Mouse (Mus musculus) CH12.LX (cell line): ENCODE data around the gene Ikzf2. TPM values are rescaled to one million over a fixed set of nuclear protein-coding genes. Genes with fewer than 3 reads are reported as not detected.

Experiments used
- DNase-seq: peaks from one replicate; pipeline ENCODE4 v3.0.0-alpha.2; 2013; ENCODE audit errors: extremely low read depth
- H3K27ac ChIP-seq: 2 replicates; pipeline ENCODE4 v1.5.1; 2012; ENCODE audit warnings: low read depth, mild to moderate bottlenecking, control low read depth, moderate library complexity; ENCODE audit not compliant: insufficient read depth
- H3K27me3 ChIP-seq: replicated peaks from 2 replicates; pipeline ENCODE3; 2012; ENCODE audit warnings: inconsistent platforms
- H3K36me3 ChIP-seq, 2 experiments: replicated peaks in 1 of 2; 2 replicates each; pipeline versions ENCODE3 to v1.6.1; 2012; ENCODE audit warnings: inconsistent platforms in 1 of 2, low read length in 1 of 2, mild to moderate bottlenecking in 1 of 2, mixed read lengths in 1 of 2, moderate library complexity in 1 of 2; ENCODE audit not compliant: control insufficient read depth in 1 of 2, insufficient read depth in 1 of 2
- H3K4me1 ChIP-seq, 2 experiments: 2 replicates each; pipeline ENCODE4 v1.6.1; 2012; ENCODE audit warnings: inconsistent platforms in 1 of 2, moderate library complexity in 1 of 2; ENCODE audit not compliant: insufficient read depth in 2 of 2, control insufficient read depth in 1 of 2
- H3K4me2 ChIP-seq: 2 replicates; pipeline ENCODE4 v1.6.1; 2012; ENCODE audit warnings: low read depth, mild to moderate bottlenecking, control low read depth; ENCODE audit not compliant: poor library complexity, insufficient read depth, severe bottlenecking
- H3K4me3 ChIP-seq, 3 experiments: fragments of 150-350 bp in 1 of 3; sonication (generic) in 1 of 3; replicated peaks in 1 of 3; 2 replicates each; pipeline versions ENCODE3 to v1.5.1; 2011 to 2012; ENCODE audit warnings: low read depth in 2 of 3, low read length in 2 of 3, mild to moderate bottlenecking in 2 of 3, moderate library complexity in 2 of 3, control low read depth in 1 of 3, improper control_type of control experiment in 1 of 3, inconsistent platforms in 1 of 3, mixed read lengths in 1 of 3; ENCODE audit not compliant: poor library complexity in 1 of 3
- H3K79me2 ChIP-seq: replicated peaks from 2 replicates; pipeline ENCODE4 v1.6.1; 2012; ENCODE audit warnings: mild to moderate bottlenecking, moderate library complexity; ENCODE audit not compliant: control insufficient read depth, poor library complexity, insufficient read depth, severe bottlenecking; ENCODE audit errors: extremely low read depth
- H3K9ac ChIP-seq: 2 replicates; pipeline ENCODE4 v1.6.1; 2012; ENCODE audit warnings: low read depth, mild to moderate bottlenecking, control low read depth, moderate library complexity; ENCODE audit not compliant: insufficient read depth
- H3K9me3 ChIP-seq: replicated peaks from 2 replicates; pipeline ENCODE3; 2012; ENCODE audit warnings: low read length, inconsistent platforms, mixed read lengths
- BHLHE40 ChIP-seq: IDR thresholded peaks from 2 replicates; pipeline ENCODE4 v1.6.1; 2011; ENCODE audit warnings: mild to moderate bottlenecking, low read depth, low read length, improper control_type of control experiment
- E2F4 ChIP-seq: IDR thresholded peaks from 2 replicates; pipeline ENCODE4 v1.6.1; 2011; ENCODE audit warnings: low read depth, low read length, improper control_type of control experiment; ENCODE audit not compliant: insufficient replicate concordance
- GABPA ChIP-seq: IDR thresholded peaks from 2 replicates; pipeline ENCODE4 v1.6.1; 2012; ENCODE audit warnings: low read depth, low read length, improper control_type of control experiment, inconsistent platforms; ENCODE audit not compliant: insufficient replicate concordance
- HCFC1 ChIP-seq: IDR thresholded peaks from 2 replicates; pipeline ENCODE4 v1.6.1; 2012; ENCODE audit warnings: low read depth, mild to moderate bottlenecking, inconsistent platforms, low read length, improper control_type of control experiment
- IRF4 ChIP-seq: IDR thresholded peaks from 2 replicates; pipeline ENCODE4 v1.6.1; 2014; ENCODE audit warnings: low read depth, mild to moderate bottlenecking, inconsistent platforms, low read length, improper control_type of control experiment
- JUN ChIP-seq: IDR thresholded peaks from 2 replicates; pipeline ENCODE4 v1.6.1; 2011; ENCODE audit warnings: low read depth, mild to moderate bottlenecking, low read length, improper control_type of control experiment, moderate library complexity; ENCODE audit not compliant: insufficient read depth
- JUND ChIP-seq: conservative IDR thresholded peaks from 2 replicates; pipeline ENCODE4 v1.6.1; 2011; ENCODE audit warnings: low read depth, low read length, improper control_type of control experiment
- MEF2A ChIP-seq: IDR thresholded peaks from 2 replicates; pipeline ENCODE4 v1.6.1; 2014; ENCODE audit warnings: low read depth, mild to moderate bottlenecking, inconsistent platforms, low read length, improper control_type of control experiment, borderline replicate concordance
- MXI1 ChIP-seq: IDR thresholded peaks from 2 replicates; pipeline ENCODE4 v1.6.1; 2011; ENCODE audit warnings: mild to moderate bottlenecking, low read depth, low read length, improper control_type of control experiment
- NELFE ChIP-seq: IDR thresholded peaks from 2 replicates; pipeline ENCODE4 v1.6.1; 2011; ENCODE audit warnings: low read depth, low read length, improper control_type of control experiment
- POLR2A ChIP-seq: IDR thresholded peaks from 2 replicates; pipeline ENCODE4 v1.6.1; 2011; ENCODE audit warnings: low read depth, mild to moderate bottlenecking, improper control_type of control experiment, low read length
- RCOR1 ChIP-seq: conservative IDR thresholded peaks from 2 replicates; pipeline ENCODE4 v1.6.1; 2012; ENCODE audit warnings: low read depth, mild to moderate bottlenecking, inconsistent platforms, low read length, improper control_type of control experiment
- SIN3A ChIP-seq: IDR thresholded peaks from 2 replicates; pipeline ENCODE4 v1.6.1; 2012; ENCODE audit warnings: low read length, improper control_type of control experiment, inconsistent platforms
- TBP ChIP-seq: conservative IDR thresholded peaks from 2 replicates; pipeline ENCODE4 v1.6.1; 2011; ENCODE audit warnings: low read depth, low read length, improper control_type of control experiment
- TCF12 ChIP-seq: IDR thresholded peaks from 2 replicates; pipeline ENCODE4 v1.6.1; 2014; ENCODE audit warnings: low read depth, mild to moderate bottlenecking, inconsistent platforms, low read length, improper control_type of control experiment
- UBTF ChIP-seq: IDR thresholded peaks from 2 replicates; pipeline ENCODE4 v1.6.1; 2012; ENCODE audit warnings: low read depth, mild to moderate bottlenecking, inconsistent platforms, low read length, improper control_type of control experiment, moderate library complexity
- USF2 ChIP-seq: conservative IDR thresholded peaks from 2 replicates; pipeline ENCODE4 v1.6.1; 2011; ENCODE audit warnings: low read depth, low read length, improper control_type of control experiment
- ZC3H11A ChIP-seq: IDR thresholded peaks from 2 replicates; pipeline ENCODE4 v1.6.1; 2012; ENCODE audit warnings: low read depth, mild to moderate bottlenecking, inconsistent platforms, low read length, improper control_type of control experiment
- dilution Hi-C: fragments of 300-500 bp; cut with MboI; formaldehyde crosslinking; loops from 2 replicates; pipeline ENCODE4 v1.14.3; 2020; ENCODE audit warnings: low sequenced_read_pairs; ENCODE audit not compliant: extremely low pct_unique_long_range_greater_than_20kb, extremely low pct_ligation_motif_present
- in situ Hi-C: fragments of 300-500 bp; cut with MboI; formaldehyde crosslinking; loops from 3 replicates; pipeline ENCODE4 v1.14.3; 2019; ENCODE audit warnings: low sequenced_read_pairs, low pct_ligation_motif_present, low pct_unique_long_range_greater_than_20kb, mixed read lengths
- polyA plus RNA-seq: library from polyadenylated mRNA; unstranded; fragments of >175 nt; gene quantifications from 2 replicates; pipeline ENCODE4 v1.2.1, GENCODE M21; 2012; ENCODE audit warnings: low read depth; ENCODE audit not compliant: insufficient read length
- total RNA-seq, 2 experiments: library from RNA; depleted of rRNA; stranded (reverse); fragments of 300-350 nt in 1 of 2; fragments of >200 nt in 1 of 2; gene quantifications; 2 replicates each; pipeline ENCODE4 v1.2.3; 2012 to 2014

Ikzf2 gene
- total and polyA plus RNA-seq, 3 experiments = not detected

DNA sequence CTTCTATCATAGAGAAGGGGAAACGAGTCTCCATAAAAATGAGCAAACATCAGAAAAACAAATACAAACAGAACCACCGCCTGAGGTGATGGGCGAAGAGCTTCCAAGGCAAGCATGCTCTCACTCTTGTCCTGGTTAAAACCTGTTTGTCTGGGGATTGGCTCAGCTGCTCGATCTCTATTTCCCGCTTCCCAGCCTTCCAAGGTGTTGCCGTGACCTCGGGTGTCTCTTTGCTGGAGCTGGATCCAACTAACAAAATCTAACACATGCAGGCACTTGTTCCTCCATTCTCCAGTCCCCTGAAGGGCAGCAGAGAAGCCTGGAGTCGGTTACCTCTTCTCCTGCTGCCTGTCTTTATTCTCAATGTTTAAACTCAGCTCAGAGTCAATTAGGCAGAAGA lies 57.5 kb downstream of the Ikzf2 start:
- dilution Hi-C loops (no loop called here), in situ Hi-C loops (no loop called here)
- no peaks in the 10 kb centered on the region for H3K9me3 ChIP-seq
- H3K4me3 ChIP-seq = no peak overlapping the region
- DNase-seq = no peak
- H3K79me2 ChIP-seq = no peaks in the 10 kb centered on the region
- TF ChIP-seq SIN3A (no peak), NELFE (no peak), BHLHE40 (no peak), MXI1 (no peak), MEF2A (no peak)
- no peaks in the 10 kb centered on the region for H3K36me3 ChIP-seq
- no peak overlapping the region for H3K27ac ChIP-seq
- H3K9ac ChIP-seq = no peak overlapping the region
- no peaks in the 10 kb centered on the region for H3K27me3 ChIP-seq
- H3K4me2 ChIP-seq = no peak overlapping the region
- H3K4me1 ChIP-seq = no peaks in the 10 kb centered on the region

DNA sequence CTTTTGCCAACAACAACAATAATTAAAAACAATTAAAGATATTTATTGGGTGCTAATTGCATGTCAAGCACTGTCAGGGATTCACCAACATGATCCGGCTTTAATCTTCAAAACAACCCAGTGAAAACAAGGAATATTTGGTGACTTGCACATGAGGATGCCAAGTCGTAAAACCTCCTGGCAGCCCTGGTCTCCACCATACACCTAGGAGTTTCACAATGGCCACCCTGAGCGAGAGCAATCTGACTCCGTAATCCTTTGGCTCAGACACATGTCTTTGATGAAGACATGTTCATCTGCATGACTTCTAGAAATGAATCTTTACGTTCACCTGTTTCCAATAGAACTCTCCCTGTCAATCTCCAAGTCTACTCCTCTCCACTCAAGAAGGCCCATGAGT lies 75.0 kb downstream of the Ikzf2 start:
- H3K9ac ChIP-seq = no peak overlapping the region
- H3K4me1 ChIP-seq = no peaks in the 10 kb centered on the region
- no peak overlapping the region for H3K4me3 ChIP-seq
- H3K27ac ChIP-seq = no peak overlapping the region
- no peaks in the 10 kb centered on the region for H3K27me3 ChIP-seq
- no peak for DNase-seq
- H3K4me2 ChIP-seq = no peak overlapping the region
- TF ChIP-seq RCOR1 (no peak), NELFE (no peak), UBTF (no peak), POLR2A (no peak)
- no peaks in the 10 kb centered on the region for H3K9me3 ChIP-seq
- no peaks in the 10 kb centered on the region for H3K79me2 ChIP-seq
- dilution Hi-C loops (no loop called here), in situ Hi-C loops (no loop called here)
- H3K36me3 ChIP-seq = no peaks in the 10 kb centered on the region

DNA sequence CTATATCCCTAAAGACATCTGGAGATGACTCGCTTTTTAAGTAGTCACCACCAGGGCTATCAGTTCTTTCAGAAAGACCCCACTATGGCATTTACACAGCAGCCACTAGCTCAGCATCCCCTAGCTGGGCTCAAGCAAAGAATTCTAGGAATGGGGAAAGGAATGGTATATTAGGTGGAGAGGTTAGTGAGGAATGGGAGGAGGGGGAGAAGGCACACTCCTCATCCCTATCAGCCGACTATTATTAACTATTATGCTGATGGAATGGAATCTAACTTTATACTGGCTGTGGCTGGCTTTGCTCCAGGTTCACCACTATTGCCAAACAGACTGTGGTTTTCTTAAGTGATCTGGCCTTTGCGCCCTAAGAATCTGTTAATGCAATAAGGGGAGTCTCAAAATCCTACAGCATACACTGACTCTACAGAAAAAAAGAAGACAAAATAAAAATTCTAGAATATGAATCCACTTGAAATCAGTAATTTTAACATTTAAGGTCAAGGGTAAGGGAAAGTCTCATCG lies 75.8 kb downstream of the Ikzf2 start:
- no peaks in the 10 kb centered on the region for H3K27me3 ChIP-seq
- no peaks in the 10 kb centered on the region for H3K9me3 ChIP-seq
- H3K79me2 ChIP-seq = no peaks in the 10 kb centered on the region
- TF ChIP-seq HCFC1 (no peak), MXI1 (no peak), TCF12 (no peak), JUN (no peak), IRF4 (no peak), SIN3A (no peak), GABPA (no peak), ZC3H11A (no peak), USF2 (no peak), JUND (no peak), E2F4 (no peak), TBP (no peak)
- H3K4me2 ChIP-seq = no peak overlapping the region
- no peaks in the 10 kb centered on the region for H3K4me1 ChIP-seq
- no peak for DNase-seq
- in situ Hi-C loops = no loop called here
- H3K4me3 ChIP-seq = no peak overlapping the region
- H3K9ac ChIP-seq = no peak overlapping the region
- no peaks in the 10 kb centered on the region for H3K36me3 ChIP-seq
- H3K27ac ChIP-seq = no peak overlapping the region
- dilution Hi-C loops = no loop called here
